Mouse (Mus musculus): ENCODE results near the gene Coch. TPM values are rescaled to one million over a fixed set of nuclear protein-coding genes. Genes with fewer than 3 reads are reported as not detected.
"Not testable (repeated sequence)": the region's sequence is repeated elsewhere in the genome, so short reads cannot be mapped to it uniquely, and the experiment has no call there.

The Coch gene
- total RNA-seq, 4 experiments from 2014 or later = 27.4 to 31.2 (median 29.1) TPM

DNA sequence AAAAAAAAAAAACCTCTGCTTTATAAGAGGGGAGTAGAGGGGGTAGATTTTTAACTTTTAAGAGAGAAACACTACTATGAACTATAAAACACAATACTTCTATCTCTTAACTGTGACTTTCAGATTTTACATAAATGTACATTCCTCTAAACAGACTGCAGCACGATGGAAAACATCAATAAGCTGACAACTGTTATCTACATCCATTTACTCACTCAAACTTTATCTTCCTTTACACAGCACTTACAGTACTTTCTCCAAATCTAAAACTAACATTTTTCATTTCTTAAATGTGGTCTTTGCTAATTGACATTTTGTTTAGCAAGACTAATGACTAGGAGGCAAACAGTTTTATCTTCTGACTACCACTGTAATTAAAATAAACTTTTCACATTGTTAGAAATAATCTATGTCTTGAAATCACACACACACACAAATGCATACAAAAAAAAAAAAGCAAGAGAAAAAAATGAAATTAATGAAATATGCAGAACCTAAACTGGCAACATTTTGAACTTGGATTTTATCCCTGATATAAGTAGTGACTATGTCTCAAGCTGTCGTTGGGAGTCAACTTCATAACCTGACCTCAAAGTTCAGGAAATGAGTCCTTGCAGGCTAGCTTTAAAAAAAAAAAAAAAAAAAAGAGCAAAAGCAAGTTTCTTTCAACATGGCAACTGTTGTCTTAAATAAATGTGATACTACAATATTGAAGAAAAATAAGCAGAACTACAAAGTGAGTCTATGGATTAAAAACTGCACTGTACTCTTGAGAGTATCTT is 43.7 kb downstream of the Coch start:
- DNase-seq (ENCODE audit: low spot score in 2 of 2) = no peak

- no peak for DNase-seq (ENCODE audit: low spot score in 2 of 2)
Observed at GRCm38 (mm10) chr12:51641871-51642270, 48.7 kb downstream of the Coch start.

GRCm38 (mm10) chr12:51649401-51649800 is 56.3 kb downstream of the Coch start:
- DNase-seq (ENCODE audit: low spot score in 2 of 2) = not testable (repeated sequence)

Other genes starting within 250 kb of the Coch start
- gene G2e3, start 245.3 kb upstream of the Coch start, total RNA-seq (2022) = 1 to 10 TPM; 6.8 to 8.4 (median 8.0) TPM
- 10 to 100 TPM; 37.9 to 43.9 (median 42.1) TPM for gene Scfd1, start 215.8 kb upstream of the Coch start, total RNA-seq (2022)
- 10 to 100 TPM; 58.0 to 65.7 (median 61.2) TPM for gene Ap4s1, start 97.7 kb downstream of the Coch start, total RNA-seq (2022)
- 10 to 100 TPM; 83.8 to 90.6 (median 86.9) TPM for gene Strn3, start 98.6 kb downstream of the Coch start, total RNA-seq (2022)
- 10 to 100 TPM; 77.1 to 85.4 (median 79.4) TPM for gene Hectd1, start 236.2 kb downstream of the Coch start, total RNA-seq (2022)